Mouse (Mus musculus): ENCODE data around the gene Ftl1.

Gene Ftl1

DNA sequence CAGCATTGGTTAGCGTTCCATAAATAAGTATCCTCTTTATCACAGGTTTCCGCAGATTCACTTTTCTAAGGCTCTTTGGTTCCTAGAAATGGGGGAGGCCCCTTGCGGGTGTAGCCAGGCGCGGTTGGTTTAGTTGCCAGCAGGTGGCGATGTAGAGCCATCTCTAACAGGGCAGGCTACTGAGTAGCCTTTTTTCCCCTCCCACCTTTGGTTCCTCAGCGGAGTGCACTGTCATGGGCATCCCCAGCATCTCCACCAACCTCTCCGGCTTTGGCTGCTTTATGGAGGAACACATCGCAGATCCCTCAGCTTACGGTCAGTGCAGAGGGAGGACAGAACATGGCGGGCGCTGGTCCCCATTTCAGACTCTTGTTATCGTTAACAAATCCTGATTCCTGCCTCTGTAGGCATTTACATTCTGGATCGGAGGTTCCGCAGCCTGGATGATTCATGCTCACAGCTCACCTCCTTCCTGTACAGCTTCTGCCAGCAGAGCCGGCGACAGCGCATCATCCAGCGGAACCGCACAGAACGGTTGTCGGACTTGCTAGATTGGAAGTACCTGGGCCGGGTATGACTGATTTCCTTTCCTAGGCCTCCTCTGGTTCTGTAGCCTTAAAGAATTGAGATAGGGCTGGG lies 8.2 kb downstream of the Ftl1 start:
- DNase-seq (ENCODE audit: low read depth, low spot score): peak; percentile 83

DNA sequence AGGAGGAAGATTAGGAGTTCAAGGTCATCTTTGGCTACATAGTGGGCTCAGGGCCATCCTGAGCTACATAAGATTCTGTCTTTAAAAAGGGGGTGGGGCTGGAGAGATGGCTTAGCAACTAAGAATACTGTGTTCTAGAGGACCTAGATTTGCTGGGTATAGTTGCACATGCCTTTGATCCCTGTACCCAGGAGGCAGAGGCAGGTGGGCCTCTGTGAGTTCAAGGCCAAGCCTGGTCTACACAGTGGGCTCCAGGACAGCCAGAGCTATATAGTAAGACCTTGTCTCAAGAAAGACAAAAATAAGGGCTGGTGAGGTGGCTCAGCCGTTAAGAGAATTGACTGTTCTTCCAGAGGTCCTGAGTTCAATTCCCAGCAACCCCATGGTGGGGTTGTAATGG lies 9.7 kb downstream of the Ftl1 start:
- no peak for DNase-seq (ENCODE audit: low read depth, low spot score)

DNA sequence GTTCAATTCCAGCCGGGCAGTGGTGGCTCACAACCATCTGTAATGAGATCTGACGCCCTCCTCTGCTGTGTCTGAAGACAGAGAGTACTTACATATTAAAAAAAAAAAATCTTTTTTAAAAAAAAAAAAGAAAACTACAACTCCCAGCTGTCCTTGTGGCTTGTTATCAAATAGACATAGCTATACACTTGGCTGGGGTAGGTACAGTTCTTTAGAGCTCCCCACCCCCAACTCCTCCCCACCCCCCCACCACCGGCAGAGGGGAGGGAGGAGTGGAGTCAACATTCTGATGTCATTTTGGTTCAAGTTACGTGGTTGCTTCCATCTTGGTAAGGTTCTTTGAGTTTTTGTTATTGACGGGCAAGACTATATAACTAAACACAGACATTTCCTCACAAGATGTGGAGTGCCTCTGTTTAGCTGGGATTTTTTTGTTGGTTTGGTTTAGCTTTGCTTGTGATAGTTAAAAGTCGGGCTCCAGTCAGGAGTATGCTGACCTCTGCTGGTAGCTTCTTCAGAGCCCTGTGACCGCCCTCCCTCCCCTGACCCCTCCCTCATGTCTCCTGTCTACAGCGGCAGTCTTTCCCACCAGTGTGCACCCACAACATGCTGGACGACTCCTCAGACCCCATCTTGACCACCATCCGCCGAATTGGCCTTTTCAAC lies 12.2 kb downstream of the Ftl1 start:
- DNase-seq (ENCODE audit: low read depth, low spot score): peak; percentile 66

DNA sequence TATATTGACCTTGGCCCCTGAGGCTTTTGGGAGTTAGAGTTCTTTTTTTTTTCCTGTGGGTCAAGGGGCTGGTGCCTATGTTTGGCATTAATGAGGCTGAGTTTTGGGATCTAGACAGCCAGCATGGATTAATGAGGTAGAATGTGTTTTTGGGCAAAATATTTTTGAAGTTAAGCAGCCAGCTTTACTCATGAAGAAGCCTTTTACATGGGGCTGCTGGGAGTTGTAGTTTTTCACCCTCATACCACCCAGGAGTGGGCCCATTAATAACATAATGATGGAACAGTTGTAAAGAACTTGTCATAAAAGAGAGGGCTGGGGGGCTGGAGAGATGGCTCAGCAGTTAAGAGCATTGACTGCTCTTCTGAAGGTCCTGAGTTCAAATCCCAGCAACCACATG lies 13.1 kb downstream of the Ftl1 start:
- no peak for DNase-seq (ENCODE audit: low read depth, low spot score)

DNA sequence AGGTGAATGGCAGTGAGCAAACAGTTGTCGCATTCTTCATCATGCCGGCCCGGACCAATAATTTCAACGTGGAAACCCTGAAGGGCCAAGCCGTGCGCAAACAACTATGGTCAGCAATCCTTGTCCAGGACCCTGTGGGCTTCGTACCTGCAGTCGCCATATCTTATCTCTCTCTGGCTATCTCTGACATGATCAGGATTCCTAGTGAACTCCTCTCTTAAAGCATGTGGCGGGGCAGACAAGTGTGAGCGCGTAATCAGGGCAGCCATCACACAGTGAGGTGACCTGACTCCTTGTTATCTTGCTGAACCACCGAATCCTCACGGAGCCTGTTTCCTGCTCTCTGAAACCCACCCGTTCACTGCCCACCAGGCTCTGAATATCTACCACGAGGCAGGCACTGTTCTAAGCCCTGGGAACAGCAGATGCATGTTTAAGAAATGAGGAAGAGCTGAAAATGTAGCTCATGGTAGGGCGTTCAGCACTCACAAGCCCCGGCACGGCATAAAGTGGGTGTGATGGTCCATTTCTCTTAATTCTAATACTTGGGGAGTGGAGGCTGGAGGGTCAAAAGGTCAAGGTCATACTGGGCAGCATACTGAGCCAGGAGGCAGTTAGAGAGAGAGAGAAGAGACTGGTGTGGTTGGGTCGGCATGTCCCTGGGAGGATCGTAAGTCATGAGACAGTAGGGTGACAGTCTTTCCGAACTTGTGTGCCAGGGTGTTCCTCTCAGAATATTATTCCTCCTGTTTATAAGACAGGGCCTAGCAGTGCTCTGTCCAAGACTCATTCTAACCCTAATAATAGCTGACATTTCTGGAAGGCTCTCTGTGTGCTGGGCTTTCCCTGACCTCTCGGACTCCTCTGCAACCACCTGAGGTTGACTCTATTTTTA lies 15.9 kb downstream of the Ftl1 start:
- no peak for DNase-seq (ENCODE audit: low read depth, low spot score)

DNA sequence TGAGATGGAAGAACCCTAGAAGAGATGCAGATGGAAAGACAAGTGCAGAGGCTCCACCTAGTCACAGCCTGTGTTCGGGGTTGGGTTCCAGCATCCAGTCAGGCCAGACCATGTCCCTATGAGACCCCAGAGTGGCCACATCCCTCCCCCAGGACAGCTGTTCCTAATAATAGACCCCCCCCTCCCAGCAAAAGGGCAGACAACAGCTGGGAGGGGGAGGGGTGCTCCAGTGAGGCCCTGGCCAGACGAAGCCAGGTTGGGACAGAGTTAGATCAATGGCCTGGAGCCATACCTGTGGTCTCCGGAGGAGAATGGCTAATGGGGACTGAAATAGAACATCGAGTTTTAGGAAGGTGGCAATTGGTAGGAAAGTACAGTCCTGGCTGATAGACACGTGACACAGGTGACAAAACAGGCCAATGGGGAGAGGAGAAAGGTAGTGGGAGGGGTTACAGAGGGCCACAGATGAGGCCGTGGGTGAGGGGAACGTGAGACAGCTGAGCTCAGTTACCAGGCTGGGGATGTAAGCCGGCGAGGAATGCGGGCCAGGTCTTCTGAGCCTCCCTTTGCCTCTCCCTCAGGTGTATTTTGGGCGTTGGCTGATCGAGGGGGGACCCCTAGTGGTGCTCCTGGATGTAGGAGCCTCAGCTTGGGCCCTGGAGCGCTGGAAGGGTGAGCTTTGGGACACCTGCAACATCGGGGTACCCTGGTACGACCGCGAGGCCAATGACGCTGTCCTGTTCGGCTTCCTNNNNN lies 22.0 kb downstream of the Ftl1 start, which contains the start of gene Ruvbl2:
Ruvbl2 (minus strand) TSS at position 576 of the 756 bp plus-strand sequence.
- no peak for DNase-seq (ENCODE audit: low read depth, low spot score)

DNA sequence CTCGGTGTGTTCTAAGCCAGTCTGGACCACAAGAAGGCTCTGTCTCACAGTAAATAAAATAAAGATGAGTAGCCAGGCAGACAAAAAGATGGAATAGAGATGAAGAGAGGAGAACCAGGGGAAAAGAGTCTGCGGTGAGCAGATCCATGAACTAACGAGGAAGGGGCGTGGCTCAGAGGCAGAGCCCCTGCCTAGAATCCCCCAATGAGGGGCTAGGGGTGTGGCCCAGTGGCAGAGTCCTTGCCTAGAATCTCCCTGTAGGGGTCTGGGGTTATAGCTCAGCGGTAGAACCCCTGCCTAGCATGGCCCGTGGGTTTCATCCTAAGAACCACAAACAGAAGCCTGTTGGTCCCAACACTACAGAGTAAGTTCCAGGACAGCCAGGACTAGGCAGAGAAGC lies 22.6 kb downstream of the Ftl1 start:
- DNase-seq (ENCODE audit: low read depth, low spot score): no peak

DNA sequence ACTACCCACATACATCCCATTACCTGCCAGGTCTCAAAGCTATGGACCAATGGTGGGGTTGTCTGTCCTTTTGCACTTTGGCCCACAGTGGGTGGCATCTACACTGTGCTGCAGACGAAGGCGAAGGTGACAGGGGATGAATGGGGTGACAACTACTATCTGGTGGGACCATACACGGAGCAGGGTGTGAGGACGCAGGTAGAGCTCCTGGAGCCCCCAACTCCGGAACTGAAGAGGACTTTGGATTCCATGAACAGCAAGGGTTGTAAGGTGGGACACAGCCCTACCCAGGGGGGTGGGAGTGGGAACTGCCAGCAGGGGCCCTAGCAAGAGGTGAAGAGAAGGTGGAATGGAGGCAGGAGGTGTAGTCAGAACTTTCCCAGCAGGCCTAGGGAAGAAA lies 23.2 kb downstream of the Ftl1 start:
- no peak for DNase-seq (ENCODE audit: low read depth, low spot score)

DNA sequence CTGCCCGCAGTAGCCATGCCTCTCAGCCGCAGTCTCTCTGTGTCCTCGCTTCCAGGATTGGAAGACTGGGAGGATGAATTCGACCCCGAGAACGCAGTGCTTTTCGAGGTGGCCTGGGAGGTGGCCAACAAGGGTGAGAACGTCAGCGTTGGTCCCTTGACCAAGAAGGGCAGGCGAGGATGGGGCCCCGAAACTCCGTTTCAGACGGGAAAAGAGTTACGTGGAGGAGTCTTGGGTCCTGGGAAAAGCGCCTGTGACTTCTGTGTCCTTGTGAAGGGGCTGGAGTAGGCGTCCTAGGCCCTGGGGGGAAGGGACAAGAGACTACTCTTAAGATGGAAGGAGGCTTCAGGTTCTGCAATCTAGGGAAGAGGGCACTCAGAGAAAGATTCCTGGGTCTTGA lies 24.6 kb downstream of the Ftl1 start:
- no peak for DNase-seq (ENCODE audit: low read depth, low spot score)

DNA sequence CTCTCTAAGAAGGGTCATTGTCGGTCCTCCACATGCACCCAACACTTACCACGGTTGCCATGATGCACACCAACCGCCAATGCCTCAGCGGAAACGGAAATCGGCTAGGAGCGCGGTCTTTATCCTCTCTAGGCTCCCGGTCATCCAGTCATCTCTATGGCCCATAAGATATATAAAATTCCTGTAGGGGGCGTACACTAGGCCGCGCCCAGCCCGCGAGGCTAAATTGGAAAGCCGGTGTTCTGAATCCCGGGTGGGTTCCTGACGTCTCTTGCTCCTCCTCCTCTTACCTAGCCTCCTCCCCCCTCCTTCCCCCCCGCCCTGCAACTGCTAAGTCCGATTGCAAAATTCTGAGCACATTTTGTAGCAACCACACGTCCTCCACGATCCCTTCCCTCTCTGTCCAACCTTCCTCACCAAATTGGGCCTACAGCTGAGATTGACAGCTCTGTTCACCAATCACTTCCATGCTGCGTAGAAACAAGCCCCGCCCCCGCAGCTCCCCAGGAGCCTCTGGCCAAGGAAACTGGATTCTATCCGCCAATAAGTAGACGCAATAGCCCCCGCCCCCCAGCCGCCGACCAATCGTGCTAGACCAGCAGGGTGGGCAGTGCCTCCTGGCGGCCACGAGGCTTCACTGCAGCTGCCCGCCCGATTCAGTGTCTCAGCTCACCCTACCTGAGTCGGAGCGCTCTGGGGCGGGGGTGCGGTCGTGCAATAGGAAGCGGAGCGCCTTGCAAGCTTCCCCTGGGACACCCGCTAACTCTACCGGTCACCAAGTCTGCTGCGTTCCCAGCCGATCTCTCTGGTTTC lies 25.3 kb downstream of the Ftl1 start, which contains the start of gene Gys1:
Gys1 (plus strand) TSS at position 642 of the 813 bp plus-strand sequence.
- DNase-seq (ENCODE audit: low read depth, low spot score): peak; percentile 100

DNA sequence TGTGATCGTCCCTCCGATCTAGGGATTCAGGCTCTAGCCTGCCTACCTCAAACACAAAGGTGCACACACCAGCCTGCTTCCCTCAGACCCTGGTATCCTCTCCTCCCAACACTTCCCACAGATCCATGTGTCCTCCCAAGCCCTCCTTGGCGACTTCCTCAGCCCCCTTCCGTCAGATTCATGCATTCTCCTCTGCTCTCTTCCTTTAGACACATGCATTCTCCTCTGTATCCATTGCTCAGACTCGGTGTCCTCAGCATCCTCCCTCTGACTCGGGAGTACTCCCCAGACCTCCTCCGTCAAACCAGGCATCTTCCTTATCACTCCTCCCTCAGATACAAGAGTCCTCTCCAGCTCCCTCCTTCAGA lies 25.9 kb downstream of the Ftl1 start:
- DNase-seq (ENCODE audit: low read depth, low spot score): no peak

DNA sequence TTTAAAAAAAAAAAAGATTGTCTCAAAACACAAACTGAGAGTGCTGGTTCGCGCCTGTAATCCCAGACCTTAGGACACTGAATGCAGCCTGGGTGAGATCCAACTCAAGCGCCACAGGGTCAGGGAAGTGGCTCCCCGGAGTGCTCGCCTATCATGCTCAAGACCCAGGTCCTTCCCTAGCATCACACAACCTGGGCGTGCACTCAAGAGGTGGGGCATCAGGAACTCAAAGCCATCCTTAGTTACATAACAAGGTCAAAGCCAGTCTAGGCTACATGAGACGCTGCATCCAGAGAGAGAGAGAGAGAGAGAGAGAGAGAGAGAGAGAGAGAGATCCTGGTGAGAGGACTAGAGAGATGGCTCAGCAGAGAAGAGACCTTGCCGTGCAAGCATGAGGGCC lies 33.1 kb downstream of the Ftl1 start:
- DNase-seq (ENCODE audit: low read depth, low spot score): no peak

DNA sequence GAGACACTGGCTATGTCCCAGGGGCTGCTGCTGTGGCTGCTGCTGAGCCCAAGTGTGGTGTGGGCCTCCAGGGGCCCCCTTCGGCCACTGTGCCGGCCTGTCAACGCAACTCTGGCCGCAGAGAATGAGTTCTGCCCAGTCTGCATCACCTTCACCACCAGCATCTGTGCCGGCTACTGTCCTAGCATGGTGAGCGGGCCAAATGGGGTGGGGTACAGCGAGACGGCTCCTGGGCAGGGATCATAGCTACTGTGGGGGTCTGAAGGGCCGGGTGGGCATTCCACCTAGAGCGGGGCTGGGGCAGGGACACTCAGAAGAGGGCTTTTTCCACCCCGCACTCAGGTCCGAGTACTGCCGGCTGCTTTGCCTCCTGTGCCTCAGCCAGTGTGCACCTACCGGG lies 38.5 kb downstream of the Ftl1 start:
- DNase-seq (ENCODE audit: low read depth, low spot score): no peak

DNA sequence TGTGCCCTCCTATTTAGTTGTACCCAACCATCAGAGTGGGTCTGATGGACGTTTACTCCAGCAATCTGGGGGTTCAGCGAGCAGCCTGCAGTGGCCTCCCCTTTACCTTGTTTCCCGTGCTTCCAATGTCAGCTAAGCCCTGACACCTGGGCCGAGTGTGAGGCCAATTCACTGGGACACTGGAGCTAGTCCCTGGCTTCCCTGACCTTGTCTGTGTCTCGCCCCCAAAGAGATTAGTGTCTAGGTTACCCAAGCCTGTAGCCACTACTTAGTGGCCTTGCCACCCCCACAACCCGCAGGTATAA lies 39.1 kb downstream of the Ftl1 start, which contains the start of gene Lhb:
Lhb (plus strand) TSS at position 206 of the 305 bp plus-strand sequence.
- no peak for DNase-seq (ENCODE audit: low read depth, low spot score)

DNA sequence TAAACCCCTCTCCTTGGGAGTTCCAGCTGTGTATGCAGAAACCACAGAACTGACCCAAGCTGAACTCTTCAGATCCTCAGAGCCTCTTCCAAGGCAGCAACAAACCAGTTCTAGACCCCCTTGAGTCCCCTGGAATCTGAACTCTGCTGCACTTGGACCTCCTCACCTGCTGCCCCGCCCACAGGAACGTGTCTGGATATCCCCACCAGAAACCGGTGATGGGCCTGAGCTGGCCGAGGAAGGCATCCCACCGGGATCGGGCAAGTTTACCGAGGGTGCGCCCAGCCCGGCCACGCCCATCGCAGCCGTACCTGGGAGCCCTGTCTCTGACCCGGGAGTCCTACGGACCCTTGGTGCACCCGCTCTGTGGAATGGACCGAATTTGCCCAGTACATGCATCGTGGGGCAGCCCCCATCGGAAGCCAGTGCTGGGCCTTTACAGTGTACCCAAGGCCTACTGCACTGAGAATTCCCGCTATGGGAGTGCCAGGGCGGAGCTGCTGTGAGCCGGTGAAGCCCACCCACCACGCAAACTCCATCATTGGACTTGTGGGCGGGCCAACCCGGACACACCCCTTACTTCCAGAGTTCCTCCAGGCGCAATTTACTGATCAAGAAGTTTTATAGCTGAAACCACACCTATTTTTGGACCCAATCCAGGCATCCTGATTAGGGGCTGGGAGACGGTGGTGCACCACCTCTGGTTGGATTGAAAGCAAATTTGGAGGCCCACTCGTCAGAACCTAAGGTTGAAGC lies 39.6 kb downstream of the Ftl1 start:
- no peak for DNase-seq (ENCODE audit: low read depth, low spot score)

DNA sequence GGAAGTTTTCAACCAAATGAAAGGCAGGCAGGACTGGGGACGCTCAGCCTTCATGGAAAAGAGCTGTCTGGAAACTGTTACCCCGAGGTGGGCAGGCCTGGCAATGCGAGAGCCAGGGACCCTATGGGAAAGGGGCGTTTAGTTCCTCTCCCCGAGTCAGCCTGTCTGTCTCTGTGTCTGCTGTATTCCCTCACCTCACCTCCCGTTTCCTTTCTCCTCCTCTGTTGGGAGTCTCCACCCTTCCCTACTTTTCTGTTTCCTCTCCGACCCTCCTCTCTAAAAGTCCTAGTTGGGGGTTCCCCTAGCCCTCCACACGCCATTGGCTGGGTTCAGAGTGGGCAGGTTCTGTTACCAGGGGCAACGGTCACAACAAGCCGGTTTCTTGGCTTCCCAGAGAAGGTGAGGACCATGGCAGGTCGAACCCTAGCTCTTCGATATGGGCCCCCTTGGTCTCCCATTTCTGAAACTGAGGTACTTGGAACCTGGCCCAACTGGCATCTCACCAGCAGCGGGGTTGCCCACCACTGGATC lies 41.7 kb downstream of the Ftl1 start:
- no peak for DNase-seq (ENCODE audit: low read depth, low spot score)

DNA sequence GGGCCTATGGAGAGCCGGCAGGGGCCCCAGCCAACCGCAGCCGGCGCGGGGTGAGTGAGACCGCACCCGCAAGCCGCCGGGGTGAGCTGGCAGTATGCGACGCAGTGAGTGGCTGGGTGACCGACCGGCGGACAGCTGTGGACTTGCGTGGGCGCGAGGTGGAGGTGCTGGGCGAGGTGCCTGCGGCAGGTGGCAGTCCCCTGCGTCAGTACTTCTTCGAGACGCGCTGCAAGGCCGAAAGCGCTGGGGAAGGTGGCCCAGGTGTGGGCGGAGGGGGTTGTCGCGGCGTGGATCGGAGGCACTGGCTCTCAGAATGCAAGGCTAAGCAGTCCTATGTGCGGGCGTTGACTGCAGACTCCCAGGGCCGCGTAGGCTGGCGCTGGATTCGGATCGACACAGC lies 44.0 kb downstream of the Ftl1 start:
- peak; percentile 72 for DNase-seq (ENCODE audit: low read depth, low spot score)

DNA sequence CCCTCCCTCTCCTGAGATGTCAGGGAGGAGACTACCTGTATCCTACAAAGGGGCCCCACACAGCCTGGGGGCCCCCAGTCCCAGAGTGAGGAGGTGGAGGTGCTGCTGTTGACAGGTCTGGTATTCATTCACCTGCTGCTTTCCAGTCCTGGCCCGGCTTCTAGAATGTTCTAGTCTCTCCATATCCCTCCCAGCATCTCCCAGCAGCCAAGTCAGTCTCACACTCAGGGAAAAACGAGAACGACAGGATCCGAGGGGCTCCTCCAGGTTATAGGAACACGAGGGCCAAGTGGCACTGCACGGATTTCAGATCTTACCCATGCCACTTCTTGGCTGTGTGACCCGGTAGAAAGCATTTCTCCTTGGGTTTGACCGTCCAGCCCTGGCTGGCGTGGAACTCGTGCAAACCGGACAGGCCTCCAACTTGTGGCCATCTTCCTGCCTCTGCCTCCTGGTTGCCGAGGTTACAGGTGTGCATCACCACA lies 44.9 kb downstream of the Ftl1 start:
- DNase-seq (ENCODE audit: low read depth, low spot score): no peak

DNA sequence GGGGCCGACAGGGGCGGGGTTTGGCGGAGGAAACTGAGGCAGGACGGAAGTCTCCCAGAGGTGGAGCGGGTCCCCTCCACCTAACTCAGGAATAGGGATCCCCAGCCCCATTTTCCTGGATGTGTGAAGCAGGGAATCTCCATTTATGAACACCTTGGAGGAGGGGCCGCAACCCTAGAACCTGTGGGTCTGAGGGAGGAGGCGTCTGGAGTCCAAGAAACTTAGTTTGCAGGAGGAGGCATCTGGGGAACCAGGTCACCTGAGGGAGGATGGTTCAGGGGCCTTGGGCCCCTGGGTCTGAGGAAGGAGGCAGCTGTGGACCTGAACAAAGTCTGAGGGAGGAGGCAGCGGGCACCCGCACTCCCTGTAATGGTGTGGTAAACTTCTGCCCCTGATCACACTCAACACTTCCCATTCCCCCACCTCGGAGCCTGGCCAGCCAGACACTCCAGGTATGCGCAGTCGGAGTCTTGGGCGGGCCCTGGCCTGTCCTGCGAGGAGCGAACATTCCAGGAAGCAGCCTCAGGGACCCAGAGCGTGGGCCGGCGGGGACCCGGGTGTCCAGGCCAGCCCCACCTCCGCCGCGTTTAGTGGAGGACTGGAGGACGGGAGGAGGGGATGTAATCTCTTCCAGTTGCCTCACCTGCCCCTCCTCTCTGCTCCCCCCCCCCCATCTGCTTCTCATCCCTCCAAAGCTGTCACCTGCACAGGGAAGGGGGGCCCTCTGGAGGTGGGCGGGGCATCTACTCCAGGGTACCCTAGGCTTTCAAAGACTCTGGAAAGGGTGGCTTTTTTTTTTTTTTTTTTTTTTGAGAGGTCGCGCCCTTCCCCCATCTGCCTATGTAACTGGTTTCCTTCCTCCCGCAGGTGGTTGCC lies 45.6 kb downstream of the Ftl1 start:
- peak; percentile 25 for DNase-seq (ENCODE audit: low read depth, low spot score)
